Mouse (Mus musculus) testis, adult 10 weeks (tissue): ENCODE data around the gene Tacr3. TPM values are rescaled to one million over a fixed set of nuclear protein-coding genes. Genes with fewer than 3 reads are reported as not detected.

ENCODE experiments used
- polyA plus RNA-seq: library from polyadenylated mRNA; stranded (reverse); fragments of 350-450 nt; fragmentation: Illumina TruSeq; extraction: RNeasy Lipid Tissue Mini Kit (QIAGEN cat#74804); gene quantifications from one replicate; pipeline ENCODE4 v1.2.3, GENCODE M21; 2014; ENCODE audit warnings: low read depth, low replicate concordance

Gene Tacr3
- 0.18 TPM for polyA plus RNA-seq

GRCm38 (mm10) chr3:134828875-134829530, at the start of gene Tacr3:
TSS of gene Tacr3 (plus strand) at chr3:134829007.

